ENCODE assay signal across 25 mouse cellular contexts in genomic region chr9:69728736-69729135, GRCm38 (mm10). TPM values are rescaled to one million over a fixed set of nuclear protein-coding genes. Genes with fewer than 3 reads are reported as not detected.
DNase-seq lines count a peak whose midpoint lies in the region; TF ChIP-seq lines count a peak whose summit lies in the region.
"Had no signal": no experiment of that assay in that cellular context is flagged by ENCODE, and none has a peak within 500 bp of the region (broad histone marks: within the 10 kb centered on the region; RNA-seq: fewer than 3 reads in every experiment).

No protein-coding gene starts in this region.

- DNase-seq in heart, adult 11 months: peak; percentile 53
- no peak for DNase-seq in heart, adult 18-20 months
- DNase-seq in thymus, adult 2 months: peak; percentile 5
- DNase-seq in thymus, postnatal 36 days: no peak
- DNase-seq in thymus, postnatal 25 days: peak; percentile 13
- no peak for DNase-seq in cerebellum, adult 18-20 months
- DNase-seq: adrenal gland, postnatal 10 days; adrenal gland, postnatal 36 days; cerebellum, adult 2 months; cerebellum, postnatal 14 days; gastrocnemius, postnatal 10 days; gastrocnemius, postnatal 36 days; heart, postnatal 36 days had no signal

- no peak for TF ChIP-seq POLR2A in thymus, adult 2 months (IDR thresholded peaks at IDR 0.05; ENCODE audit: control insufficient read depth, extremely low read depth, insufficient read depth, low read length, poor library complexity)

- no peak overlapping the region for H3K27ac ChIP-seq in thymus, adult 2 months (ENCODE audit: control insufficient read depth, insufficient read depth, low read length)
- H3K27ac ChIP-seq: forebrain, embryonic 10.5 days; forebrain, embryonic 13.5 days; heart, embryonic 15.5 days; hindbrain, embryonic 10.5 days; hindbrain, embryonic 13.5 days had no signal

- peaks cover 7% of the 10 kb centered on the region for H3K4me1 ChIP-seq in thymus, adult 2 months (replicated peaks; ENCODE audit: control insufficient read depth, insufficient read depth, low read length)
- H3K4me1 ChIP-seq: forebrain, embryonic 10.5 days; forebrain, embryonic 13.5 days; heart, embryonic 12.5 days; heart, embryonic 15.5 days; hindbrain, embryonic 10.5 days; hindbrain, embryonic 13.5 days had no signal

- H3K36me3 ChIP-seq in thymus, adult 2 months (ENCODE audit: control insufficient read depth, insufficient read depth, low read length): no peaks in the 10 kb centered on the region
- H3K36me3 ChIP-seq: forebrain, embryonic 10.5 days; heart, embryonic 12.5 days; heart, embryonic 15.5 days; hindbrain, embryonic 10.5 days; hindbrain, embryonic 13.5 days had no signal

- 20% methylated on average over 5 of the region's 5 CpGs for WGBS in thymus, adult 2 months

- H3K27me3 ChIP-seq in thymus, adult 2 months (ENCODE audit: control insufficient read depth, insufficient read depth, low read length): no peaks in the 10 kb centered on the region
- H3K27me3 ChIP-seq: heart, embryonic 12.5 days; heart, embryonic 15.5 days had no signal

- TF ChIP-seq CTCF in thymus, adult 2 months (IDR thresholded peaks at IDR 0.05; ENCODE audit: borderline replicate concordance, control insufficient read depth, extremely low read depth, insufficient read depth, low read length, poor library complexity): no peak

- H3K4me3 ChIP-seq in thymus, adult 2 months (ENCODE audit: control insufficient read depth, insufficient read depth, low read length): no peak overlapping the region
- H3K4me3 ChIP-seq: forebrain, embryonic 10.5 days; forebrain, embryonic 13.5 days; heart, embryonic 12.5 days; heart, embryonic 15.5 days; hindbrain, embryonic 10.5 days; hindbrain, embryonic 13.5 days had no signal

RNA-seq across cellular contexts. Expression of gene Foxb1, which starts 32.0 kb away (rescaled TPM):
- not detected for total RNA-seq in heart, adult 18-20 months (2021)
- 1.0 and 1.7 TPM in 2 replicates for polyA plus RNA-seq in thymus, adult 2 months (2012; rRNA removed)
- total RNA-seq: adrenal gland, adult 18-20 months; adrenal gland, postnatal 10 days; adrenal gland, postnatal 36 days; ES-E14; gastrocnemius, adult 18-20 months; gastrocnemius, postnatal 10 days; gastrocnemius, postnatal 36 days; granulocyte monocyte progenitor cell, adult 5-6 weeks; heart, postnatal 10 days; heart, postnatal 36 days had no signal
- polyA plus RNA-seq: embryonic facial prominence, embryonic 14.5 days; heart, embryonic 12.5 days; heart, embryonic 15.5 days had no signal

Comparison
In these comparisons a context has a peak if more than half of its experiments do, and no peak if none do; other contexts are left out.
1. DNase-seq: peak in heart, adult 11 months (single experiment), thymus, adult 2 months (single experiment) and thymus, postnatal 25 days (single experiment); none in heart, adult 18-20 months (0 of 2), thymus, postnatal 36 days (0 of 2) and cerebellum, adult 18-20 months (0 of 2).